Mouse (Mus musculus): Measurements from ENCODE around the gene Leng1.

Leng1 gene

DNA sequence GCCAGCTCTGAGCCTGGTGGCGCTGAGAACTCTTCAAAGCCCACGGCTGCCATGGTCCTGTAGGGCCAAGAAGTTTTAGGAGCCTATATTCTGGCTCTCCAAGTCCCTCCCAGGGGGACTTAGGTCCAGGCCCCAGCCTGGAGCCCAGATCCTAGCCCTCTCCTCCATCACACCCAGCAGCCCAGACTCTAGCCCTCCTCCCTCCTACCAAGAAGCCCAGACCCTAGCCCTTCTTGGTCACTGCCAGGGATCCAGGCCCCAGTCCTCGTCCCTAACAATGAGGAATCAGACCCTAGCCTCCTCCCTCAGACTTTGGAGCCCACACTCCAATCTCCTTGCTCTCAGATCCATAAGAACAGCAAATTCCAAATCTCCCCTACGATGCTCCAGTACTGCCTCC is 36.6 kb downstream of the Leng1 start:
- no peak for DNase-seq

DNA sequence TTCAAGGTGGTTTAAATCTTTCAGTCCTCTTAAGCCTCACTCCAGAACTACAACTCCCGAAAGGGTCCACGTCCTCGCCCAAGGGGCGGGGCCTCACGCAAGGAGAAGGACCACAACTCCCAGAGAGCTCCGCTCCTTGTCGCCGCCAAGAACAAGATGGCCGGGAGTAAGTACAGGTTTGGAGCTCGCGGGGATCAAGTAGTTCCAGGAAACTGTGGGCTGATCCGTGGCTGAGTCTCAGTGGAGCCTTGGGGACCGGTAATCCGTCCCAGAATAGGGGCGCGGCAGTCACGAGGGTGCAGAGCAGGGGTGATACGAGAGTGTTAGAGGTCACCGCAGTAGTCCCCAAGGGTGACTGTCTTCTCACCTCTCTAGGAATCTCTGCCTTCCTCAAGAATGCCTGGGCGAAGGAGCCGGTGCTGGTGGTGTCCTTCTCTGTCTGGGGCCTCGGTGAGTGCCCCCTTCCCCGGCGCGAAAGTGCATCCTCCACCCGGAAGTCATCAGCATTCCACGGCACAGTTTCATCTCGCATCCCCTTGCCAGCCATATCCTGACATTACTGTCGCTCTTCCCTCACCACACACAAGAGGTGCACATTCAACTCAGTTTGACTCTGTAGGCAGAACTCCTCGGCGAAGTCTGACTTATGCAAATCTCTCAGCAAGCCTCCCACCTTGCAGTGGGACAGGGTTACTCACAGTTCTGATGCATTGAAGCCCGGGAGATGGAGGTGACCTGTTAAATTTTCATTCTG is 48.2 kb downstream of the Leng1 start, which contains the start of gene Ndufa3:
Gene Ndufa3 (plus strand): TSS at position 132 of the 754 bp plus-strand sequence.
- peak; percentile 87 for DNase-seq

DNA sequence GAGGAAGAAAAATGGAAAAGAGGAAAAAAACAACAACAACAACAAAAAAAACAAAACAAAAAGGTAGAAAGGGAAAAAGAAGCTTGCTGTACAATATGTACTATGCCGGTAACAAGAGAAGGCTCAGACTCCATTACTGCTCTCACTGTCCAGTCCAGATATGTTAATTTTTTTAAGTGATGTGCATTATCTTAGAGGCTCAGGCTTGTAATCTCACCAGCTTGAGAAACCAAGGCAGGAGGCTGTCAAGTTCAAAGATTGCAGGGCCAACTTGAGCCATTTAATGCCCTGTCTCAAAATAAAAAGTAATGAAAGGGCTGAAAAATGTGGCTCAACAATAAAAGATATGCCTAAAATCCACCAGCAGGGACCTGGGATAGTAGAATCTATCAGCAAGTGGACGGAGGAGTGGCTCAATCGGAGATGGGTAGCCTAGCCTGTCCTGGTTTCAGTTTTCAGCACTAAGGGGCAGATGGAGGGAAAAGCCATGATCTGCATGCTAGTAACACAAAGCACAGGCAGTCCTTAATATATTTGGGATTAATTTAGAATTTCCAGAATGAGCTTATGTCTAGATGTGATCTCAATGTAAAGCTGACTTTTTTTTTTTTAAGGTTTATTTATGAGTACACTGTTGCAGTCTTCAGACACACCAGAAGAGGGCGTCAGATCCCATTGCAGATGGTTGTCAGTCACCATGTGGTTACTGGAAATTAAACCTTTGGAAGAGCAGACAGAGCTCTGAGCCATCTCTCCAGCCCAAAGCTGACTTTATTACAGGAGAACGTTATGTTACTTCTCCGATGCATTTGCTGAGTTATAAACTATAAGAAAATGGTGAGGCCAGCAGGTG is 49.0 kb downstream of the Leng1 start:
- no peak for DNase-seq

DNA sequence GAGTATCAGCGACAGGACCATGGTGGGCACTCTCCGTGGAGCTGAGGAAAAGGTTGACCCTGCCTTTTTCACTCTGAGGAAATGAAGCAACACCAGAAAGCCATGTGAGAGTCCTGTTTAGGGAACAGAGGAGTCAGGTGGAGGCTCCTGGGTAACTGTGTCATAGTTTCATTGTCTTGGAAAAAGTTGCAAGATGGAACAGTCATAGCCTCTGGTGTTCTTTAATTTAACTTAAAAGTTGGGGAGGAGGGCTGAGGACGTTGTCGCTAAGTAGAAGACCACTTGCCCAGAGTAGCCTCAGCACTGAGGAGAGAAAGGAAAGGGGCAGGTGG is 49.6 kb downstream of the Leng1 start, which contains the start of gene Oscar:
Gene Oscar (minus strand): TSS at position 101 of the 332 bp plus-strand sequence.
- no peak for DNase-seq

DNA sequence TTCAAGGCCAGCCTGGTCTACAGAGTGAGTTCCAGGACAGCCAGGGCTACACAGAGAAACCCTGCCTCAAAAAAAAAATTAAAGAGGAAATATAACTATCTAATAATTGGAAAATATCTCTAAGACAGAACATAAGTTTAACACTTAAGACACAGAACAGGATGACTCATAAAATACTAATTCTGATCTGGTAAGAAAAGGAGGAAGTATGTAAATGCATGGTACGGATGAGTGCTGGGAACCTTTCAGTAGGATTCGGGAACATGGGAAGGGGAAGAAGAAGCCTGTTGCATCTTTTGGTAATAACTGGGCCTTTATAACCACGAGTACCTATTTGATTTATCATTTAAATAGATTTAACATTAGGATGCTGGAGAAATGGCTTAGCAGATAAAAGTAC is 51.6 kb downstream of the Leng1 start:
- DNase-seq = no peak

DNA sequence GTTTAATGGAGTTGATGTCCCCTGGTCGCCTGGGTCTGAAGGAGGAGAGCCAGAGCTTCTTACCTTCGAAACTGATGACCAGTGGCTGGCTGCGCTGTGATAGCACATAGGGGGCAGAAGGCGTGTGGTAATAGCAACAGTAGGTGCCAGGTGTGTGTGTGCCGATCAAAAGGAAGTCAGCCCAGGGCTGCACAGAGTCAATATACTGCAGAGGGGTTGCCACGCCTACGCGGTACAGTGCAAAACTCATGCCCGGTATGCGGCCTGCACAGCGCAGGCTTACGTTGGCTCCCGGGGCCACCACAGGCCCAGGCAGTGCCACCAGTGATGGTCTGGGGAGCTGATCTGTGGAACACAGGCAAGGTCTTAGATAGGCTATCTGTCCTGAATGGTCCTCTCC is 54.6 kb downstream of the Leng1 start:
- no peak for DNase-seq

DNA sequence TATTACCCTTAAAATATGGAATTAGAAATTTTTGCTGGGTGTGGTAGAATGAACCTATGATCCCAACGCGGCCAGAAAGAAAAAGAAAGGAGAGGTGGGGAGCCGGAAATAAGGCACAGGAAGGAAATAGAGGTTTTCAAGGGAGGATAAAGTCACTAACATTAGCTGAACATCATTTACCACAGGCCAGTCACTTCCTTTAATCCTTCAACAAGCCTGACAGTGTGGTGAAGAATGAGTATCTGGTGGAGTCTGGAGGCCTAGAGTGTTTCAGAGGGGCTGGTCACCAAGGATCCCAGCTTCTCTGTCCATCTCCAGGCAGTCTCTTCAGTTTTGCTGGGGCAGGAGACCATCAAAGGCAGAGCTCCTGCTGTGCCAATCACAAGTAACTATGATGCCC is 55.2 kb downstream of the Leng1 start:
- DNase-seq = no peak

All from kidney, adult 18-20 months (tissue).